Mouse (Mus musculus) forebrain, embryonic 13.5 days (tissue): ENCODE measurements around the gene Gm31571. TPM values are rescaled to one million over a fixed set of nuclear protein-coding genes. Genes with fewer than 3 reads are reported as not detected.
"Not testable (repeated sequence)": the region's sequence is repeated elsewhere in the genome, so short reads cannot be mapped to it uniquely, and the experiment has no call there.

Experiments
- ATAC-seq: fragments of 200-750 bp; cut with Nextera tagmentation; 2 replicates; pipeline ENCODE4 v1.8.0; 2017
- H3K27ac ChIP-seq: fragments of 300-500 bp; sonication (generic); 2 replicates; pipeline ENCODE4 v1.5.1; 2015; ENCODE audit warnings: inconsistent platforms, mild to moderate bottlenecking, moderate library complexity
- H3K27me3 ChIP-seq: fragments of 300-500 bp; sonication (generic); 2 replicates; pipeline ENCODE4 v1.6.1; 2015; ENCODE audit warnings: mild to moderate bottlenecking, inconsistent platforms
- H3K36me3 ChIP-seq: fragments of 300-500 bp; sonication (generic); 2 replicates; pipeline ENCODE4 v1.6.1; 2015; ENCODE audit warnings: mild to moderate bottlenecking, inconsistent platforms; ENCODE audit not compliant: poor library complexity, severe bottlenecking
- H3K4me1 ChIP-seq: fragments of 300-500 bp; sonication (generic); 2 replicates; pipeline ENCODE4 v1.6.1; 2015; ENCODE audit warnings: inconsistent platforms
- H3K4me2 ChIP-seq: fragments of 300-500 bp; sonication (generic); 2 replicates; pipeline ENCODE4 v1.6.1; 2015; ENCODE audit warnings: inconsistent platforms, mild to moderate bottlenecking, moderate library complexity
- H3K4me3 ChIP-seq: fragments of 300-500 bp; sonication (generic); 2 replicates; pipeline ENCODE4 v1.5.1; 2015; ENCODE audit warnings: mild to moderate bottlenecking, inconsistent platforms
- H3K9ac ChIP-seq: fragments of 300-500 bp; sonication (generic); 2 replicates; pipeline ENCODE4 v1.6.1; 2015; ENCODE audit warnings: mild to moderate bottlenecking, inconsistent platforms
- H3K9me3 ChIP-seq: fragments of 300-500 bp; sonication (generic); replicated peaks from 2 replicates; pipeline ENCODE4 v1.6.1; 2016; ENCODE audit warnings: inconsistent platforms
- WGBS: fragments of 180-500 bp; shearing (Covaris S2); methylation state at CpG from one replicate; pipeline ENCODE4 v1.1.7; 2015; 5-methylcytosine and 5-hydroxymethylcytosine counted together
- polyA plus RNA-seq: library from polyadenylated mRNA; unstranded; fragments of >200 nt; fragmentation: Nextera tagmentation; extraction: Ambion mirVana; gene quantifications from 2 replicates; pipeline ENCODE4 v1.2.1, GENCODE M21; 2015

The Gm31571 gene
- not detected in 2 replicates for polyA plus RNA-seq

GRCm38 (mm10) chrY:22051253-22051652 lies at the start of gene Gm31571:
Gene Gm31571, minus strand, starts transcription at chrY:22051353.
- not testable (repeated sequence) for H3K27ac ChIP-seq, H3K4me1 ChIP-seq, H3K4me3 ChIP-seq, H3K9me3 ChIP-seq, H3K9ac ChIP-seq, H3K27me3 ChIP-seq, ATAC-seq, H3K4me2 ChIP-seq, H3K36me3 ChIP-seq
- WGBS = no CpG with 5 or more reads among the region's 6 CpGs
